Mouse (Mus musculus): ENCODE data around the gene St7.
A peak's percentile ranks its signal among the peaks of the same experiment; 100 is the strongest.

DNA sequence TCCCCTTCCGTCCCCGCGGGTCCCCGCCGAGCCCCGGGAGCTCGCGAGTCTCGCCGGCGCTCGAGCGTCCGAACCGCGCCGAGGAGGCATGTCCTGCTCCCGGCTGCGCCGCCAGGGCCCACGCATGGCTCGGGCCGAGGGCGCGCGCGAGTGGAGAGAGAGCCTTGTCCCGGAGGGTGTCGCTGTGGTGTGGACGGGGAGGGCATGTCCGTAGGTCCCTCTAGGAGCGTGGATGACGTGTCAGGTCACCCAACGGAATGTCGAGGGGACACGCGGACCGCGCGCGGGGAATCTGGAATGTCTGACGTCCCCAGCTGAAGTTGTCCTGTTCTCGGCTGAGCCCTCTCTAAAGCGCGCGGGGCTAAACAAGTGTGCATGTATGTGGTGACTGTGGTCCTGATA, 1.8 kb downstream of the St7 start:
- peak; percentile 75 for TF ChIP-seq CTCF (IDR thresholded peaks at IDR 0.05; ENCODE audit: control insufficient read depth, insufficient read depth, insufficient read length)
- no peak for TF ChIP-seq USF1 (IDR thresholded peaks at IDR 0.05; ENCODE audit: low read depth)
